Mouse (Mus musculus) erythroblast, embryonic 14.5 days (primary cell): ENCODE results near the gene Dand5. TPM values are rescaled to one million over a fixed set of nuclear protein-coding genes. Genes with fewer than 3 reads are reported as not detected.

ENCODE experiments used
- H3K27me3 ChIP-seq: 2 replicates; pipeline ENCODE4 v1.6.1; 2012; ENCODE audit warnings: inconsistent platforms; ENCODE audit not compliant: control insufficient read depth
- H3K36me3 ChIP-seq: 2 replicates; pipeline ENCODE4 v1.6.1; 2012; ENCODE audit warnings: mild to moderate bottlenecking, inconsistent platforms; ENCODE audit not compliant: control insufficient read depth
- H3K4me1 ChIP-seq: 2 replicates; pipeline ENCODE4 v1.6.1; 2012; ENCODE audit warnings: inconsistent platforms; ENCODE audit not compliant: control insufficient read depth
- H3K4me3 ChIP-seq: replicated peaks from 2 replicates; pipeline ENCODE3; 2012; ENCODE audit warnings: moderate library complexity, mild to moderate bottlenecking, inconsistent platforms
- H3K9me3 ChIP-seq: 2 replicates; pipeline ENCODE4 v1.6.1; 2012; ENCODE audit warnings: low read length, inconsistent platforms, mixed read lengths; ENCODE audit not compliant: control insufficient read depth
- GATA1 ChIP-seq: IDR thresholded peaks from 2 replicates; pipeline ENCODE4 v1.6.1; 2012; ENCODE audit warnings: low read length, inconsistent platforms, mixed read lengths
- TAL1 ChIP-seq: IDR thresholded peaks from 3 replicates; pipeline ENCODE4 v1.6.1; 2012; ENCODE audit warnings: low read length, inconsistent platforms, mixed read lengths
- polyA plus RNA-seq: library from polyadenylated mRNA; stranded (reverse); fragments of >175 nt; gene quantifications from 2 replicates; pipeline ENCODE4 v1.2.3, GENCODE M21; 2012

The Dand5 gene
- polyA plus RNA-seq, 1 experiment: 1.3 TPM

DNA sequence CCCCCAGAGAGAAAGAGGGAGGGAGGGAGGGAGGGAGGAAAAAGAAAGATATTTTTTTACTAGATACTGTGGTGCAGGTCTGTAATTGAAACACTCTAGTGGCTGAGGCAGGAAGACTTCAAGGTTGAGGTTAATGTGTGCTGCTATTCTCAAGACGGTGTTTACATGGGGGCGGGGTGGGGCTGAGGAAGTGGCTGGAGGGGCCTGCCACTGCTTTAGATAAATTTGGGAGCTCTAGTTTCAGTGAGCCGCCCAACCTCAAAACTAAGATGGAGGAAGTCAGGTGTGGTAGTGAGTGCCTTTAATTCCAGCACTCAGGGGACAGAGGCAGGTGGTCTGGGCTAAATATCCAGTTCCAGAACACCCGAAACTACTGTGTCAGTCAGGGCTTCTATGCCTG is 3.0 kb upstream of the Dand5 start:
- Histone ChIP-seq H3K9me3 (no peaks in the 10 kb centered on the region), H3K36me3 (peaks cover 19% of the 10 kb centered on the region), H3K4me3 (no peak overlapping the region), H3K4me1 (peaks cover 54% of the 10 kb centered on the region), H3K27me3 (0 out of 2 replicates have a peak, but pooled peaks cover 3% of the 10 kb centered on the region)
- TF ChIP-seq TAL1: no peak
- no peak for TF ChIP-seq GATA1

DNA sequence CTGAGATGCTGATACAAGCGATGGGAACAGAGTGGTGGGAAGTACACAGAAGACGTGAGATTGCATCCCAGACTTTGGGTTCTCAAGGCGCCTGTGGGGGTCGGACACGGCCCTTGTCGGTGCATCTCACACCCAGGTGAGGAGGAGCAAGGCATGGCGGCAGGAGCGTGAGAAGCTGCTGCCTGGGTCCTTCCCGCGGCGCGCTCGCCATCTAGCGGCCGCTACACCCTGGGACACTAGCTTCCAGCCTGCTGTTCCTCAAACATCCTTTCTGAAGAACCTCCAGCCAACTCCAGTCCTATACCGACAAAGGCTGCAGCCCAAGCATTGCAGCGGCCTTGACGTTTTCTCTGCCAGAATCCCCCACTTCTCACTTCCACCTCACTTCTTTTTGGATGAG is 1.0 kb upstream of the Dand5 start:
- TF ChIP-seq TAL1 (no peak), GATA1 (no peak)
- Histone ChIP-seq H3K9me3 (no peaks in the 10 kb centered on the region), H3K27me3 (0 out of 2 replicates have a peak, but pooled peaks cover 3% of the 10 kb centered on the region), H3K36me3 (peaks cover 5% of the 10 kb centered on the region), H3K4me3 (no peak overlapping the region), H3K4me1 (peaks cover 41% of the 10 kb centered on the region)

DNA sequence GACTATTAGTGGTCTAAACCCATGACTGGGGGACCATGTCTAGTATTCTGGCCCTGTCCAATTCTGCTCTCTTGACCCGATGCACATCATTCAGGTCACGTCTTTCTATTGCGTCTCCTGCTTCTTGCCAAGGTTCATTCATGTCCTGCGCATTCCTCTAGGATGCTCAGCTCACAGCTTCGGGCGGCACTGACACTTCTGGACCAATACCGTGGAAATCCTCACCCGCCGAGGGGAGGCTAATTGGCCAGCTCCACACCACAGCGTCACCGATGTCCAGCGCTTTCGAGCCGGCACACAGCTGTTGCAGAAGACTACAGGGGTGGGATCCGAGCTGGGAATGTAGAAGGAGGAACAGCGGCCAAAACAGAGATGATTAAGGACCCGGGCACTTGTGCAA is 6.5 kb downstream of the Dand5 start:
- Histone ChIP-seq H3K4me3 (no peak overlapping the region), H3K27me3 (peaks cover 29% of the 10 kb centered on the region), H3K9me3 (no peaks in the 10 kb centered on the region), H3K36me3 (no peaks in the 10 kb centered on the region), H3K4me1 (peaks cover 35% of the 10 kb centered on the region)
- TF ChIP-seq TAL1 (no peak), GATA1 (no peak)

DNA sequence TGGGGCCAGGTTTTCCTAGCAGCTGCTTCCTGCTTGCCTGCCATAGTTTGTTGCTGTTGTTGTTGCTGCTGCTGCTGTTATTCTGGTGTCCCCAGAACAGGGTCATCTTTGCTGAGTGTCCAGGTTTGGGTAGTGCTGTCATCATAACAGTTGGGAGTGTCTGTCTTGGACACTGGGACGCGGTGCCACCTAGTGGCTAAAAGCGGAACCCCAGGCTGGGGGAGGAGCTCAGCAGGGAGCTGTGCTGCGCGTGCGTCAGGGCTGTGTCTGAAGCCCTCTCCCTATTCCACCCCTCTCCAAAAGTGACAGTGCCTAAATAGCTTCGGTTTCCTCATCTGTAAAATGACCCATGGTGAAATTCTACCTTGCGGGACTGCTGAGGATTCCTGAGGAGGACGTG is 7.1 kb downstream of the Dand5 start:
- Histone ChIP-seq H3K4me1 (peaks cover 39% of the 10 kb centered on the region), H3K4me3 (no peak overlapping the region), H3K9me3 (no peaks in the 10 kb centered on the region), H3K27me3 (peaks cover 33% of the 10 kb centered on the region), H3K36me3 (no peaks in the 10 kb centered on the region)
- no peak for TF ChIP-seq TAL1
- no peak for TF ChIP-seq GATA1

DNA sequence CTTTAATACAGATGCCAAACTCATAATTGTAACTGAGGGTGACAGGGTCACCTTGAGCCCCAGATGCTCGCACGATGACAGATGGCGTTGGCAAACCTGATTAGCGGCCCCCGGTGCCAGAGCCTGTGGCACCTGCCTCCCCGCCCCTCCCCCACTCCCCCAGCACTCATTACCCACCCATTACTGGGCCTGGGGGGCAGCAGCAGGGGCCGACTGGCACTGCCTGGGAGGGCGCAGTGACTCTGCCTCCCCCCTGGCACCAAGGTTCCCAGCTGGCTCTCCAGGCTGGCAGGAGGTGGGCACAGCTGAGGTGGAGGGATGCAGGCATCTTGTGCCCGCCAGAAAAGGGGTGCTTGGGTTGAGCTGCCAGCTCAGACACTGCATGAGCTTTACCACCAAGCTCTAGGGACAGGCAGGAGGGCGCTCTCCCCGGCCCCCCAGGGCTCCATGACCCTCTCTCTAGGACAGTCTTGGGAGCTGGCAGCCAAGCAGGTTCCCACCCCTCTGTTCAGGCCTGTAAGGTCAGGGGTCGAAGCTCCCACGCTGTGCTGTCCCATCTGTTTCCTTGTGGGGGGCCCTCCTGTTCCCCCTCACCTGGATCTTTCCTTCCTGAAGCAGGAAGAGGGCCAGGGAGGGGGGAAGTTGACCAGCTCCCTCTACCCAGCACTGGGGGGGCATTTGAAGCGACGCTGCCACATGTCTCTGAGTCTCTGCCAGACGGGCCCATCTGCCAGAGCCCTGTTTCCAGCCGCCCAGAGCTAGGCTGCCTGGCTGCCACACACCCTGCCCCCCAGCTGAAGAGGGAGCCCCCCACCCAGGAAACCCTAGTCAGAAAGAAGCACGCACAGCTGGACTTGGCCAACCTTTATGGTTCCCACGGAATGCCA is 7.8 kb downstream of the Dand5 start:
- Histone ChIP-seq H3K4me3 (no peak overlapping the region), H3K4me1 (peaks cover 43% of the 10 kb centered on the region), H3K9me3 (no peaks in the 10 kb centered on the region), H3K27me3 (peaks cover 33% of the 10 kb centered on the region), H3K36me3 (no peaks in the 10 kb centered on the region)
- no peak for TF ChIP-seq TAL1
- no peak for TF ChIP-seq GATA1

DNA sequence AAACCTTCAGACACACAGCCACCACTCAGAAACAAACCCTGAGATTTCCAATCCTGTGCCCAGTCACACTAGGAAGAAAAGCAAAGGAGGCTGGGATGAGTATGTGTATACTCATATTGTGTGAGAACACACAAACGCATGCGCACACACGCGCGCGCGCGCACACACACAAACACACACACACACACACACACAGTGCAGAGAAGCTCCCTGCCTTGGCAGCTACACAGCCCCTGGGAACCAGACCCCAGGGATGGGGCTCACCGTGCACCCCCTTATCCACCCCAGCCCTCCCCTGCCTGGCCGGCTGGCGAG is 8.4 kb downstream of the Dand5 start:
- peaks cover 43% of the 10 kb centered on the region for H3K4me1 ChIP-seq
- no peaks in the 10 kb centered on the region for H3K36me3 ChIP-seq
- H3K9me3 ChIP-seq: no peaks in the 10 kb centered on the region
- H3K4me3 ChIP-seq: no peak overlapping the region
- H3K27me3 ChIP-seq: peaks cover 34% of the 10 kb centered on the region
- TF ChIP-seq TAL1 (no peak), GATA1 (no peak)

DNA sequence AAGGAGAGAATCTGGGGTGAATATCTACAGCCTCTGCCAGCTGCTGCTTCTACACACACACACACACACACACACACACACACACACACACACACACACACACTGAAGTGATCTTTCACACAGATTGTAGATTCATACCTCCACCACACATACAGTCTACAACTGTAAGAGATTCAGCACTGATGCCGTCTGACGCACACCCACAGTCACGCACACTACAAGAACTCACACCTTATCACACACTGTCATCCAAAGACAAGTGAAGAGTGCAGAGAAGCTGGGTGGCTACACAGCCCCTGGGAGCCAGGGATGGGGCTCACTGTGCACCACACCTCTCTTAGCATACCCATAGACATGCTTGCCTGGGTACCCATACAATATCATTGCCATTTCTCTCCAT is 8.8 kb downstream of the Dand5 start:
- Histone ChIP-seq H3K4me1 (peaks cover 46% of the 10 kb centered on the region), H3K27me3 (peaks cover 38% of the 10 kb centered on the region)

DNA sequence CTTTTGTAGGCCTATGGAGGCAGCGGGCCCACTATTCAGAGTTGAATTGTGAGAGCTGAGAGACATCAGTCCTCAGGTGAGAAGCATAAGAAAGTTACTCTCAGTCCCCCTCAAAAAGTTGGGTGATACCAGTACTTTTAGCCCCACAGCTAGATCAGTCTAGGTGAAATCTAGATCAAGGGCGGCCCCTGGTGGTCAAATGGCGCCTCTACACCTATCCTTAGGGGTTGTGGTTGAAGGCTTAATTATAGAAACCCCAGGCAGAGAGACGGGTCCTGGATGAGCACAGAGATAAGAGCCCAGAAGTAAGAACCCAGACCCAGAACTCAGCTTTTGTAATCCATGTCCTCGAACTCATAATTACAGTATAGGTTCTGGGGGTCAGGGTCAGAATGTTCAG is 9.6 kb downstream of the Dand5 start:
- H3K4me1 ChIP-seq: peaks cover 50% of the 10 kb centered on the region
- no peak for TF ChIP-seq TAL1
- no peak for TF ChIP-seq GATA1

More for the DNA sequence above, 8.8 kb downstream of the Dand5 start:
- H3K9me3 ChIP-seq: no peaks in the 10 kb centered on the region
- no peak overlapping the region for H3K4me3 ChIP-seq
- H3K36me3 ChIP-seq: no peaks in the 10 kb centered on the region
- TF ChIP-seq GATA1: no peak
- no peak for TF ChIP-seq TAL1

DNA sequence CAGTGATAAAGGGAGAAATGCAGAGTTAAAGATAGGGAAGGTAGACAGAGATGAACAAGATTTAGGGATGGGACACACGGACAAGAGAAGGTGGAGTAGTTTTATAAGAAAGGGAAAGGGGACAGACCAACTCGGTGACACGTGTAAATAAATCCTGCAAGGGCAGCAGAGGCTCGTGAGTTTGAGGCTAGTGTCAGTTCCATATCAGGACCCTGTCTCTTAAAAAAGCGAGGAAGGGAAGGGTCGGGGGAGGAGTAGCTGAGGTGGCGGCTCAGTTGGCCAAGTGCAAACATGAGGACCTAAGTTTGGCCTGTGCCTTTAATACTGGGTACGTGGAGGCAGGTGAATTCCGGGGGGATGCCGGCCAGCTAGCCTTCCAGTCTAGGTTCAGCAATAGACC is 11.3 kb downstream of the Dand5 start:
- H3K4me3 ChIP-seq: peak overlapping the region; percentile 47
- TF ChIP-seq TAL1 (no peak), GATA1 (no peak)
- H3K9me3 ChIP-seq: peaks cover under 1% of the 10 kb centered on the region; the same call in 1 of the 2 replicates
- no peaks in the 10 kb centered on the region for H3K36me3 ChIP-seq
- H3K4me1 ChIP-seq: peaks cover 50% of the 10 kb centered on the region
- peaks cover 48% of the 10 kb centered on the region for H3K27me3 ChIP-seq

More for the DNA sequence above, 9.6 kb downstream of the Dand5 start:
- Histone ChIP-seq H3K36me3 (no peaks in the 10 kb centered on the region), H3K9me3 (no peaks in the 10 kb centered on the region), H3K4me3 (no peak overlapping the region), H3K27me3 (peaks cover 41% of the 10 kb centered on the region)
